Mouse (Mus musculus): ENCODE measurements at regions not wholly inside any gene's neighbourhood (a gene's known extent, or its start where the extent isn't known, plus 50 kb on each side); places are given as distances from the start of the nearest gene placed in this dataset.
A peak's percentile ranks its signal among the peaks of the same experiment; 100 is the strongest.

DNA sequence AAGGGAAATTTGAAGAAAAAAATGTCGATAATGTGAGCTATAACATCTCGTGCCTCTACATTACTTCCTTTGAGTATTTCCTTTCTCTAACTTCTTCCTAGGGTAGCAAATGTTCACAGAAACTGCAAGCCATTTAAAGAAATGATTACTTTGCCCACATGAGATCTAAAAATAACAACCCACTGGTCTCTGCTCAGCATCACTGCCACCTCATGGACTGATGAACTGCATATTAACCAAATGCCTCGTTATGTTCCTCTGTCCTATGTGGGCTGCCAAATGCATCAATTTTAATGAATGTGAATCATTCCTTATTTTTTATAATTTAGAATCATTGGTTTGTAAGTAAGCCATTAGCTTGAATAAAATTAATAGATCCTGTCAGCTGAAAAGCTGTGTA, 590.0 kb upstream of the Nr3c2 start:
- DNase-seq (ENCODE audit: low read depth) = no peak

DNA sequence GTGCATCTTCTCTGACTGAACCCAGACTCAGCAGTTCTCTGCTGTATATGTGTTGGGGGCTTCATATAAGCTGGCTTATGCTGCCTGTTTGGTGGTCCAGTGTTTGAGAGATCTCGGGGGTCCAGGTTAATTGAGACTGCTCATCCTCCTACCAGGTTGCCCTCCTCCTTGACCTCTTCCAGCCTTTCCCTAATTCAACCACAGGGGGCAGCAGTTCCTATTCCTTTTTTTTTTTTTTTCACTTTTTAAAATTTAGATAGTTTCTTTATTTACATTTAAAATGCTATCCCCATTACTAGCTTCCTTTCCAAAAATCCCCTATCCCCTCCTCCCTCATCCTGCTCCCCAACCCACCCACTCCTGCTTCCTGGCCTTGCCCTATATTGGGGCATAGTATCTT, 570.7 kb upstream of the Nr3c2 start:
- DNase-seq (ENCODE audit: low read depth) = no peak

DNA sequence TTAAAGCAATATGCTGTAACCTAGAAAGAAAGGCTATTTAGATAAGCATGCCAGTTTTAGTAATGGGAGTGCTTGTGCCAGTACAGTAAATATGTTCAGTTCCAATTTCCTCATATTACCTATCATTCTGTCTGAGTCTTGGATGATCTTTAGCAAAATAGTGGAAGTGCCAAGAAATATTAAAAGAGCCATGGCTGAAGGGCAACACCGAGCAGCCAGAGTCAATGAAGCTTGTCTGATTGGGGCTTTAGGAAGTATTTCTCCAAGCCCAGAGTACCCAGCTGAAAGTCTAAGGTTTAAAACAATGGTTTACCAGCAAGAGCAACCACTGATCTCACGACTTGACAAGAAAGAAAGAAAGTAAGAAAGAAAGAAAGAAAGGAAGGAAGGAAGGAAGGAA, 556.2 kb upstream of the Nr3c2 start:
- peak; percentile 79 for DNase-seq (ENCODE audit: low read depth)

DNA sequence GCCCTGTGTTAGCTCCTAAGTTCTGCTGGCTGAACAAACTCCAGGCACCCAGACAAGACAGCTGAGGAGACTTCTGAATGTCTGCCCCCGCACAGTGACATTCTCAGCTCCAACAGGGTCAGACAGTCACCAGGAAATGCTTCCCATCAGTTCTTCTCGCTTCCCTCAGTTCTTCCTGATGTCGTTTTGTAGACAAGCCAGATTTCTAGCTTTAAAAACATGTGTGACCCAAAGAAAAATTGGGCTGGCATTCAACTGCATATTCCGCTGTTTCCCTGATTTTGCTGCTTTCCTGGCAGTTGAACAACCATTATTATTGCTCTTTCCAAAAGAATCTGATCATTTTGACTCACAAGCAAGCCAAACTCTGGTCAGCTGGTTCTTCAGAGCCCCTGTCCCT, 553.1 kb upstream of the Nr3c2 start:
- no peak for DNase-seq (ENCODE audit: low read depth)

DNA sequence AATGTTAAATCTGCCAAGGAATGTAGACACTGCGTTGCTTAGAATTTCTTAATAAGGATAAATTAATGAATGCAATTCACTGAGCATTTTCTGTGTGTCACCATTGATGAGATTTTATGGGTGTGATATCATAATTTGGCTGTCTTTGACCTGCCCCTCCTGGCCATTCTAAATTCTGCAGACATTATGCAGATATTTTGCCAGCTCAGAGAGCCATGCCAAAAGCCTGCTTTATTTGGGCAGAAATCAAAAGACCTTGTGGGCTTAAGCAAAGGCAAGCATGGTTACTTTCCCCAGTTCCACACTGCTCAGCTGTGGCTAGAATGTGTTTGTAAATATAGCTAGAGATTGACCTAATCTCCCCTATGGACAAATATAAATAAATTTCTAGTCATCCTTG, 552.4 kb upstream of the Nr3c2 start:
- peak; percentile 65 for DNase-seq (ENCODE audit: low read depth)

DNA sequence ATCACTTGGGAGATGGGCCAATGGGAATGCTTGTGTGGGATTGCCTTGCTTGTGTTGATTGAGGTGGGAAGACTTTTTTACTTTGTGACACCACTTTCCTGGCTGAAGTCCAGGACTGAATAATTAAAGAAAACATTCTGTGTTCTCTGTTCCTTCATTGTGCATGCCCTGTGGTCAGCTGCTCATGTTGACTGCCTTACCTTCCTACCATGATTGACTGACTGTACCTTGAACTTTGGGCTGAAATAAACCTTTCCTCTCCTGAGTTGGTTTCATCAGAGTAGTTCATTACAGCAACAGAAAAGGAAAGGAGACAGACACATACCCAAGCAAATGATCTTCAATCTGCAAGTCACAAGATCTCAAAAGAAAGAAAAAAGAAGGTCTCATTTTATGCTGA, 524.9 kb upstream of the Nr3c2 start:
- no peak for DNase-seq (ENCODE audit: low read depth)

DNA sequence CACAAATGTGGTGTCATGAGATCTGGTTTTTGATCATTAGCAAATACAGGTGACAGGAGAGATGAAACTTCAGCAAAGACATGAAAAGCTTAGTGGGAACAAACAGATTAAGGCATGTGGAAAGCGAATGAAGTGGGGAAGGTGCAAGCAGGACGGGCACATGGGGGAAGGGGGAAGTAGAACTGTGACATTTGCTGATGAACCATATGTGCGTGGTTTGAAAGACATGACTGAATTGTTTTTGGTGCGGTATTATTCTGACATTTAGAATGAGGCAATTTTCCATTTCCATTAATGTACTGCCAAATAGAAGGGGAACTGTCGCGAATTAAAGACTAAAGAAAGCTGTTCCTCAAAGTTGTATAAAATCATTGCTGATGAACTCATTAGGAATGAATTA, 521.5 kb upstream of the Nr3c2 start:
- DNase-seq (ENCODE audit: low read depth) = no peak

DNA sequence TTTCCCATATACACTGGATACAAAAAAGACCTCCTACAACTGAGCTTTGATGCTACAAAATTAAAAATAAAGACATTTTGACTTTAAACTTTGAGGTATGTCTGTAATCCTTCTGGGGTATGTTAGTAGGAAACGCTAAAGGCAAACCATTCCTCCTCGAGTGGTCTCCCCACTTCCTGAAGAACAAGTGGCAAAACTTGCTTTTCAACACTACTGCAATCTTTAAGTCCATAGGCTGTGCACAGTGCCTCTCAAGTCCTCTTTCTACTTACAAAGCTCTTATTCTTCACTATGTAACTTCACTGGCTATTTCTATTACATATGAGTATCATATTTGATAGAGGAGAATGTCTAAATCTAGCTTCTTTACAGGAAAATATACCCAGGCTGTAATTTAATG, 517.6 kb upstream of the Nr3c2 start:
- DNase-seq (ENCODE audit: low read depth) = no peak

DNA sequence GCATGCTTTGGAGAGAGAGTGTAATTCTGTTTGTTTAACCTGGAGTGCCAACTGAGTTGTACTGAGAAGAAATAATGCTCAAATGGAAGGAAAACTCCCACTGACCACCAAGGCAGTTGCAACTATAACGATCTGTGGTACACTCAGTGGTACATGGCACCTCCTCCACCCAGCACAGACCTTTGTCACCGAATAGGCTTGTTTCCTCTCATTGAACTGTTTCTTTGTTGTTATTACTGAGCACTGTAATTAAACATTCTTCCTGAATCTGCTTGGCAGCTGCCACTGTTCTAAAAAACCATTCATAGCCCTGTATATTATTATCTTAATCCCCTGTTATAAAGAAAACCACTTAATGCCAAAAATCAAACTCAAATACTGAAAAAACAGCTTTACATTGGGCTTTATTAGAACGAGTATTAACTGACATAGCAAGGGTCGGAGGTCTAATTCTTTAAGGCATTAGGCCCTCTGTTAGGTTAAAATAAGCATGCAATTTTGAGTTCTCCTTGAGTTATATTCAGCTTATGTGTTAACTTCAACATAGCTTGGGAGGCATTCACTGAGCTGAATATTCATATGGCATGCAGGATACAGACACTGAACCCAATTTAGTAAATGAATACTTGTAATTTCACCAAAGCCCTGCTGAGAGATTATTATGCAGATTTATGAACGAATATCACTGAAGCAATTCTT, 515.5 kb upstream of the Nr3c2 start:
- no peak for DNase-seq (ENCODE audit: low read depth)

DNA sequence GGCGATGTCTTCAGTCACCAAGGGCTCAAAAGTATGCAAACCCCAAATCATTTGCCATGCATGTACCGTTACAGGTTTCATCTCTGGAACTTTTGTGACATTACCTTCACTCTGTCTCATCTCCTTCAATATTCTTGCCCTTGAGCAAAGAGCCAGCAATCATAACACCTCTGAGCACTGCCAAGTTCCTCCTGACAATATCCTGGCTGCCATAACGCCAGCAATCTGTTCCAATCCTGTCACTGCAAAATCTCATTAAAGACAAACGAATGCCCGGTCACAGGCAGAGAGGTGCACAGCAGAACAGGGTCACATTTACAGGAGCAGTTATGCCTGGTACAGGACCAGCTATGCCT, 515.0 kb upstream of the Nr3c2 start:
- DNase-seq (ENCODE audit: low read depth) = no peak

DNA sequence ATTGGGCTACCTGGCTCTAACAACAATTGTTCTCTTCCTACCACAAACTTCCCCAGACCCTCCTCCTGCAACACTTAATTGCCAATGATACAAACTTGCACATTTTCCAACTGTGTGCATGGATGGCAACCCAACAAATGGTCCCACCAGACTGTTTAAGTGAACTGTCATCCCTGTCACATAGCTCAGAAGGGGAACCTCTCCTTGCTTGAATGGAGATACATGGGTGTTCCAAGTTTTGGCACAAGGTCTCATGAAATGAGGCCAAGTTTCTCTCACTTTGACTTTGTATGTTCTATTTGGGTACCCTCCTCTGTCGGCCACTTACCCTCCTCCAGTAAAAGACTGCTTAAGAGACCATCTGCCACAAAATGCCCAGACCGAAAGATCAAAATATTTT, 507.2 kb upstream of the Nr3c2 start:
- DNase-seq (ENCODE audit: low read depth) = no peak

DNA sequence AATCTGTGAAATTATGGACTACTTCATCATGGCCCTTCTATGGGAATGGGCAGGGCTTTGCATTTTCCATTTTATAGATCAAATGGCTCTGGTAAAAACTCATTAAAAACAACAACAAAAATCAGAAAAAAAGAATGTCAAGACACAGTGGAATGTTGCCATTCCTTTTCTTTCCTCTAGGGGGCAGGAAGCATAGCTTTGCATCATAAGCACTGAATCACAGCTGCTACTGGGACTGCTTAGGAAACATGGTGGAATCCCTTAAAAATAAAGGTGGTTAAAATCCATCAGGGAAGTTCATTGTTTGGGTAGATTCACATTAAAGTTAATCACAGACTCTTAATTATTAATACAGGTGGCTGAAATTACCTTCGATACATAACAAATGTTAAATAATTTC, 476.8 kb upstream of the Nr3c2 start:
- DNase-seq (ENCODE audit: low read depth) = no peak

DNA sequence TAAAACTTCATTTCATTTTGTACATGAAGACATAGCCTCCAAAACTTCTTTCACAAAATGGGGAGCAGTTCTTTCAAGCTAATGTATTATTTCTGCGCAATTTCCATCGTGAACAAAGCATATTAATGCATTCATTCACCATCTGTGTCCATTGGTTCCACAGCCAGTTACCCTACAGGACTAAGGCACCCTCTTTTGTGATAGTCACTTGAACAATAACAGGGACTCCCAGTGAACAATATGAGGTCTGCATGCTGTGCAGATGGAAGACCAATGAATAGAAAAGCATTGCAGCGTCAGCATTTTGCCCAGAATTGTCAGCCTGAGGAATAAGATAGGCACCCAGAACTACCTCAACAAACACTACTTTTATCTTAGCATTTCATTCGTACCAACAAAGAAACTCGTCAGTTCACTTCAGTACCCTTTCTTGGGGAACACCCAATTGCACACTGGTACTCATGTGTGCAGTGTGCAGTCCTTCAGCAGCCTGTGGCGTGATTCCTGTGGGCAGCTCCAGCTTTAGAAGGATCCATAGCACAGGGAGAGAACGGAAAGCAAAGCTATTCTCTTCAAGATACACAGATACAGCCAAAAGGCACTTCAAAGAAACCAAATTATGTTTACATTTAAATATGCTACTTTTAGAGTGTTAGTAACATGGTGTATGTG, 476.2 kb upstream of the Nr3c2 start:
- no peak for DNase-seq (ENCODE audit: low read depth)

DNA sequence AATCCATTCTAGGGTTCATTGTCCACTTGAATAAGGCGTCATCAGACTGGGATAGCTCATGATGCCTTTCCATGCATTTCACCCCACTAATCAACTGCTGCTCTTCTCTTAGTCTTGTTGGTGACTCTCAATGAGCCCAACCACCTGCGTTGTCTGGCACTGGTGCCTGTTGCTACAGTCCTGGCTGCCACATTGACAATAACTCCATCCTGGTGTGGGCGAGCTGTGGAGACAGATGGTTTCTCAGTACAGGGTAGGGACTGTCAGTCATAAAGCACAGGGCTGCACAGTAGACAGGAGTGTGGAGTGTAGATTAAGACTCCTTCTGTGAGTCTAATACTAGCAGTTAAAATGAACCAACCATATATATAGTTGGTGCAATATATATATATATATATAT, 469.4 kb upstream of the Nr3c2 start:
- DNase-seq (ENCODE audit: low read depth) = no peak

DNA sequence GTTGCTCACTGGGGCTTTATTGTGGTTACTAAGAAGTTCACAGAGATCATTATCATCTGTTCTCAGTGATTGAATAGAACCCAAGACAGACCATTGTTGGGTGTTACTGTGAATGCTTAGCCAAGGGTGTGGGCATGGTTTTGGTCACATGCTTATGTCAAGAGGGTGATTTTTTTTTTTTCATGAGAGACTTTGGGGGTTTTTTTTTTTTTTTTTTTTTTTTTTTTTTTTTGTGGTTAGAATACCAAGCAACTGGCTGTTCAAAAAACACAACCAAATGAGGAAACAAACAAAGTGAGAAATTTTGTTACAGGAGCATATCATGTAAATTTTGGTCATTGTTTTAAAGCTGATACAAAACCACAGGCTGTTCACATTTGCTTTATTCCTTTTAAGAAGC, 466.4 kb upstream of the Nr3c2 start:
- no peak for DNase-seq (ENCODE audit: low read depth)

DNA sequence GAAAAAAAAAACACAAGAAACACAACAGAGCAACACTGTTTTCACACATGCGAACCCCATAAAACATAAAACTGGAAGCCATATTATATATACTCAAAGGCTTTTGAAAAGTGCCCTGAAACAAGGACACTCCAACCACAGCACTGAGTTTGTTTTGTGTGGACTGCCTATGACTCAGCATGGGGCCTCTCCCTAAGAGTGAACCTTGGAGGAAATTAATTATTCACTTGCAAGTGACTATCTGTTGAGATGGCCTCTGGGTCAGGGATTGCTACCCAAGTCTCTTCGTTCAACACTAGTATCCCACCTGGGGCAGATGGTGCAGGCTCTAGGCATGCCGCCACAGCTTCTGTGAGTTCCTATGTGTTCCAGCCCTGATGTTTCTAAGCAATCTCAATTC, 461.3 kb upstream of the Nr3c2 start:
- DNase-seq (ENCODE audit: low read depth) = no peak

DNA sequence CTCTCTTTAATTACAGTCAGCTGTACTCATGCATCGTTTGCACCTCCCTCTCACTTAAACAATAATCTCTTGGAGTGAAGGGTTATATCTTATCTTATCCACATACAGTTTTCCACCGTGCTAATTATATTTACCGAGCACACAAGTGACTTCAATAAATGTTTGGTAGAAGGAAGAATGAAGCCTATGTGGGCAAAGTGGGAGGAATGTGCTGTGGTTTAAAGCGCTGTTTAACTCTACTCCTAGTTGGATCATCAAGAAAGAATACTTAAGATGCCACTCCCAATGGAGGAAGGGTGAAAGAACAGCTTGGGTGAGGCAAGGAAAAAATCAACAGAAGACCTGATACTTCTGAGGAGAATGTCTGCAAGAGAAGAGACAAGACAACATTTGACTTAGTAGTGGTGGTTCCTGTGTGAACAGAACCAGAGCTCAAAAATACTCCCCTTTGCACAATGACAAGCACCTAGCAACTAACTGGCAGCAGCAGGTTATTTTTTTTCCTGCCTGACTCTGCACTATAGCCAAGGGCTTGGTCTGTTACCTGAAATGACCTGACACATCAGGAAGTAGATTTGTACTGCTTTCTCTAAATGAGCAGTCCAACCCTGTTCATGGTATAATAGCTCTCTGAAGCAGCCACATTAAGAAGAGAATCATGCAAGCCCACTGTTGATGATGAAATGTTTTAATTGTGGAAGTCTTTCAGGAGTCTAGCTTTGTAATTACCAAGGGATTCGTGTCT, 424.6 kb upstream of the Nr3c2 start:
- no peak for DNase-seq (ENCODE audit: low read depth)

DNA sequence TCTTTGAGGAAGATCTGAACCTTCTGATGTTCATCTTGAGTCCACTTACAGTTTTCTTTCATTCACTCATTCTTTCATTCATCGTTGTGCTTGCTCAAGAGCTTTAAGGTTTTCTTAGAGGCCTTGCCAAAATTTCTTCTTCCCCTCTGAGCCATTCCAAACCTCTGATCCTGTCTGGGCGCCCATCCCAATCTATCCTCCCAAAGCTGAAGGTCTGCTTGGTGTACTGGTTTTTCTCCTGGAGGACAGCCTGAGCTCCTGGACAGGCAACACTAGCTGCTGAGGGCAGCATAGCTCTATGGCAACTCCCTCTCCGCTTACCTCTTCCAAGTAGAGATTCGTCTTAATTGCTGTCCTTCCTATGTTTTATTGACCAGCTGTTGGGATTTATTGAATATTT, 420.3 kb upstream of the Nr3c2 start:
- DNase-seq (ENCODE audit: low read depth) = peak; percentile 65

DNA sequence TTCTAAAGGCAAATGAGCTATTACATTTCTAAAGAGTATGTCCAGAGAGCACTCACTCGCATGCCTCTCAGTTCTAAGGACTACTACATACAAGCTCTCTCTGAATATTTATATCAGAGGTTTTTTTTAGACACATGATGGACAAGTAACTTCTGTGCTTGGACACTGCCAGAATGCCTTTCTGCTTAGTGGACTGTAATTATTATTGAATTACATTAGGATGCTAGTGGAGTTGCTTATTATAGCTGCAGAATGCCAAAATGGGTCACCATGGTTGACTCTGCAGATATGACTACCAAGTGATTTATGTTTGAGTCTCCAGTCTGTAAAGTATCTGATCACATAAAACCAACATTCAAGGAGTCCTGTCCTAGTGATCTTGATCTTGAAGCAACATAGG, 395.6 kb upstream of the Nr3c2 start:
- no peak for DNase-seq (ENCODE audit: low read depth)

DNA sequence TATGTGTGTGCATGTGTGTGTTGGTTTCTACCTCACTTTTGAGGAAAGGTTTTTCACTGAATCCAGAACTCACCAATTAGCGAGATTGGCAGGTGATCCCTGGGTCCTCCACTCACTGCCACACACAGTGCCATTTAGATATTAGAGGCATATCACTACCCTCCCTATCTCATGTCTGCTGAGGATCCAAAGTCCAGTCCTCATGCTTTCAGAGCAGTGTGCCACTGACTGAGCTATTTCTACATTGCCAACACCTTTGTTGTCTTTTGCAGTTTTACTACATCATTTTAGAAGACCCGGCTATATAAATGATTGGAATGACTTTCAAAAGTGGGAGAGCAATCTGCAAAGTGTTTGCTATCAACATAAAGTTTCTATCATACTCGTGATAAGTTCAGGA, 392.0 kb upstream of the Nr3c2 start:
- DNase-seq (ENCODE audit: low read depth) = no peak

DNA sequence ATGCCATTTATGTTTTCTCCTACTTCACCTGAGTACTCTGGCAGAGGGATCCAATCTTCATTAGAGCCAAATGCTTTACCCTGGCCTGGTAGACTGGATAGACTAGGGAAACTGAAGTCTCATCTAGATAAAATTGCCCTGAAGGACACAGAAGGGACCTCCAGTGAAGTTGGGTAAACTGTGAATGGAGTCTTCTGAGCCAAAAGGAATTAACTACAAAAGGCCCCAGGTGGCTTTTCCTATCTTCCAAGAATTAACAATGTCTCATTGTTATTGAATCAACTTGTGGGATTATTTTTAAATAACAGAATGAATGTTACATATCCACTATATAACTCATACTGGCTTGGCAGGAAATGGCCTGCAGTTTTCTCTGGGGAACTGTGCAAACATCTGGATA, 390.0 kb upstream of the Nr3c2 start:
- peak; percentile 83 for DNase-seq (ENCODE audit: low read depth)

DNA sequence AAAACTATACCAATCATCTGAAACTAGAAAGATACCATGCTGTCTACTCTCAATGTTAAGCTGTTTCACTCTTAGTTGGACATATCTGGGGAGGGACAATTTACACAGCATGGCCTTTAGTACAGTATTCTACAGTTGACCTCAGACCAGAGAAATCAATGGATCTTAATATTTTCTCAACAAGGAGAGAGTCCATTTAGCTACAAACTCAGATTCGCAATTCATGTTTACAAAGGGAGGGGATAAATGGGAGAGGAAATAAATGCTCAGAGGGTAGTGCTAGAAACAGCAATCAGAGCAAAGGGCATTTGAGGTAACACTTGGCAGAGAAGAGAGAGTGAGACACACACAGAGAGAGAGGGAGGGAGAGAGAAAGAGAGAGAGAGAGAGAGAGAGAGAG, 385.1 kb upstream of the Nr3c2 start:
- DNase-seq (ENCODE audit: low read depth) = no peak

DNA sequence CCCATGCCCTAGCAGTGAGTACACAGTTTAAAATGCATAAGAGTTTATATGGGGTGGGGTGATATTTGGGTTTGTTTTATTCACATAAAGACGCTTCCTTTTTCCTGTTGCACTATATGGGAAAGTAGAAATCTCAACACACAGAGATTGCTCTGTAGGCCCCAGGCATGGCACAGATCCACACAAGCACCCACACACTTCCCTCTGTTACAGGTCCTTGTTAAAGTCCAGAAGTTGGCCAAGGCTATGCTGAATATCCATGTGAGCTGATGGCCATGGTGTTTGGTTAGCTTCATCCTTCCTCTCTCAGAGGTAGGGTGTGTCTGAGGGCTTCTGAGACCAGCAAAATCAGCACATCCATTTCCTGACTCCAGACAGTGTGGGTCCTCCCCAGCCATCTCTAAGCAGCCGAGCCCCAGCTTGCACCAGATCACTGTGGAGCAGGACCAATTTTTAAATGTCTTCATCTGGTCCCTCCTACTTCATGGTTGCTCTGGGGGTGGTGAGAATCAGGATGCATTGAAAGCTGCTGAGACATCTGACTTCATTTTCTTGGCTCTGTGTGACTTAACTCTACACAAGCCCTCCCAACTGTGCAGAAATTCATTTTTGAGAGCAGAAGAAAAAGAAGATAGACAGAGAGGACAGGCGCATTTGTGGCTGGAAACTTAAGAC, 360.3 kb upstream of the Nr3c2 start:
- no peak for DNase-seq (ENCODE audit: low read depth)
